Mouse (Mus musculus) midbrain, embryonic 15.5 days (tissue): ENCODE data around the gene Naaladl2. TPM values are rescaled to one million over a fixed set of nuclear protein-coding genes. Genes with fewer than 3 reads are reported as not detected.

Experiments
- ATAC-seq: fragments of 200-750 bp; cut with Nextera tagmentation; replicated peaks from 2 replicates; pipeline ENCODE4 v1.8.0; 2017; ENCODE audit warnings: moderate TSS enrichment
- H3K27ac ChIP-seq: fragments of 300-500 bp; sonication (generic); 2 replicates; pipeline ENCODE4 v1.5.1; 2015; ENCODE audit warnings: mild to moderate bottlenecking, inconsistent platforms
- H3K27me3 ChIP-seq: fragments of 300-500 bp; sonication (generic); replicated peaks from 2 replicates; pipeline ENCODE4 v1.6.1; 2015; ENCODE audit warnings: inconsistent platforms
- H3K36me3 ChIP-seq: fragments of 300-500 bp; sonication (generic); replicated peaks from 2 replicates; pipeline ENCODE4 v1.6.1; 2015; ENCODE audit warnings: inconsistent platforms
- H3K4me1 ChIP-seq: fragments of 300-500 bp; sonication (generic); 2 replicates; pipeline ENCODE4 v1.6.1; 2015; ENCODE audit warnings: inconsistent platforms
- H3K4me2 ChIP-seq: fragments of 300-500 bp; sonication (generic); 2 replicates; pipeline ENCODE4 v1.6.1; 2015; ENCODE audit warnings: inconsistent platforms, mild to moderate bottlenecking, moderate library complexity
- H3K4me3 ChIP-seq: fragments of 300-500 bp; sonication (generic); 2 replicates; pipeline ENCODE4 v1.5.1; 2015; ENCODE audit warnings: mild to moderate bottlenecking, inconsistent platforms
- H3K9ac ChIP-seq: fragments of 300-500 bp; sonication (generic); 2 replicates; pipeline ENCODE4 v1.6.1; 2015; ENCODE audit warnings: mild to moderate bottlenecking, inconsistent platforms
- H3K9me3 ChIP-seq: fragments of 300-500 bp; sonication (generic); 2 replicates; pipeline ENCODE4 v1.6.1; 2016; ENCODE audit warnings: inconsistent platforms
- WGBS: fragments of 180-500 bp; shearing (Covaris S2); methylation state at CpG from one replicate; pipeline ENCODE4 v1.1.7; 2015; ENCODE audit warnings: mixed read lengths; 5-methylcytosine and 5-hydroxymethylcytosine counted together
- polyA plus RNA-seq: library from polyadenylated mRNA; unstranded; fragments of >200 nt; fragmentation: Nextera tagmentation; extraction: Ambion mirVana; gene quantifications from 2 replicates; pipeline ENCODE4 v1.2.1, GENCODE M21; 2015

Gene Naaladl2
- polyA plus RNA-seq, 1 experiment from 2014 or later = 0.97 TPM

- H3K36me3 ChIP-seq = no peaks in the 10 kb centered on the region
- no peak for ATAC-seq
- H3K4me3 ChIP-seq = no peak overlapping the region
- no peaks in the 10 kb centered on the region for H3K27me3 ChIP-seq
- no peak overlapping the region for H3K4me2 ChIP-seq
- H3K9me3 ChIP-seq = no peaks in the 10 kb centered on the region
- no peak overlapping the region for H3K27ac ChIP-seq
- H3K4me1 ChIP-seq = no peaks in the 10 kb centered on the region
- 19% methylated on average over 6 of the region's 6 CpGs for WGBS
- H3K9ac ChIP-seq = no peak overlapping the region
These were observed 222.7 kb downstream of the Naaladl2 start for GRCm38 (mm10) chr3:24921401-24921800.

DNA sequence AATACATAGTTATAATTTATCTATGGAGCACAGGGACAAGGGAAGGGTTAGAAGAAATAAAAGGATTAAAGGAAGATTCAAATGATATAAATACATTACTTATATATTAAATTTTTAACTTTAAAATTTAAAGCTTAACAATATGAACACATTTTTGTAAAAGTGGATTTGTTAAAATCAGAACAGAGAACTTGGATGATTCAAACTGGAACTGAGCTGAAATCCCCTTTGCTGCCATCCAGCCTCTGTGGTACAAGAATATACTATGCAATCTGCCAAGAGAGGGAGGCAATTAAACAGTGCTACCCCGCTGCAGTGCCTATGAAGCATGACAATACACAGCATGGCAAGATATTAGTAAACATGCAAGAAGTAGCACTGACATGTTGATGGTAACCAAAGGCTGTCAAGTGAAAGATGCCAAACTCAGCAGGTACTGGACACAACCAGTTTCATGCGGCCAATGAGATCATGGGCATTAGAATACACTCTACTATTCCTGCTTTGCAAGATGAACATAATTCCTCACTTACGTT lies 238.6 kb downstream of the Naaladl2 start:
- Histone ChIP-seq H3K36me3 (no peaks in the 10 kb centered on the region), H3K4me1 (no peaks in the 10 kb centered on the region), H3K27me3 (no peaks in the 10 kb centered on the region), H3K4me2 (no peak overlapping the region), H3K9ac (no peak overlapping the region), H3K9me3 (no peaks in the 10 kb centered on the region), H3K4me3 (no peak overlapping the region), H3K27ac (no peak overlapping the region)
- 91% methylated on average over 3 of the region's 3 CpGs for WGBS
- no peak for ATAC-seq

DNA sequence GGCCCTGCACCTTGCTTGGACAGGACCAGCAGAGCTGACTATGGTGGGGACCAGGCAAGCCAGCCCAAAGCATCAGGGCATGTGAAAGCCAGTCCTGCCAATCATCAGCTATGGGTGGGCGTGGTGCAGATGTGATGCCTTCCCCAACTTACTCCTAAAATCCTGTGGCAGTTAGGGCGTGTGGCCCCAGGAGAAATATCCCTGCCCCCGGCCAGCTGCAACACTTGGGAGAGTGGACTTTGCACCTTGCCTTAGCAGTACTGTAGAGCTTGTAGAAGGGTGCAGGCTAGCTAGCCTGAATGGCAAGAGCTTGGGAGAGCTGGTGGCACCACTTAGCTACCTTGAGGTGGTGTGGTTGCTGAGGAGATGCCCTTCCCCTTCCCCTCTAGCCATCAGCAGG lies 255.3 kb downstream of the Naaladl2 start:
- no peak overlapping the region for H3K27ac ChIP-seq
- no peak for ATAC-seq
- no peak overlapping the region for H3K4me3 ChIP-seq
- no peaks in the 10 kb centered on the region for H3K36me3 ChIP-seq
- H3K4me1 ChIP-seq = no peaks in the 10 kb centered on the region
- H3K4me2 ChIP-seq = no peak overlapping the region
- no peak overlapping the region for H3K9ac ChIP-seq
- no peaks in the 10 kb centered on the region for H3K27me3 ChIP-seq
- WGBS = 85% methylated on average over 3 of the region's 3 CpGs
- no peaks in the 10 kb centered on the region for H3K9me3 ChIP-seq

DNA sequence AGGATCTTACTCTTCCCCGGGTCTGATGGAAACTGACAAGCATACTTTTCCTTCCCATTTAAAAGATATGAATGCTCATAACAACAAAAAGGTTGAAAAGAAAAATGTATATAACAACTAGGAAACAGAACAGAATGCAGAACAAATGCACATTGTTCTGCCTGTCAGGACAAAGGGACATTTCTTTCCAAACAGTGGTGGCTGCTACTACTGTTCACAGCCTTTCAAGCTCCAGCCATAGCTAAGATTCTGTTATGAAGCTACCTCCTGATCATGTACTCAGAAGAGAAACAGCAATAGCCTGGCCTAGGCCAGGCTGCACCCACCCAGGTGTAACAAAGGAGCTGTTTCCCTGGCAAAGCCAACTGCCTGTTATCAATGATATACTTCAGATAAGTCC lies 271.8 kb downstream of the Naaladl2 start:
- no peak overlapping the region for H3K4me2 ChIP-seq
- H3K36me3 ChIP-seq = no peaks in the 10 kb centered on the region
- no peak overlapping the region for H3K4me3 ChIP-seq
- no peaks in the 10 kb centered on the region for H3K4me1 ChIP-seq
- no peaks in the 10 kb centered on the region for H3K9me3 ChIP-seq
- no peak overlapping the region for H3K9ac ChIP-seq
- ATAC-seq = no peak
- H3K27me3 ChIP-seq = no peaks in the 10 kb centered on the region
- whole genome bisulfite sequencing = 82% methylated on average over 1 of the region's 1 CpGs
- H3K27ac ChIP-seq = no peak overlapping the region

- Histone ChIP-seq H3K36me3 (no peaks in the 10 kb centered on the region), H3K4me1 (no peaks in the 10 kb centered on the region), H3K4me2 (no peak overlapping the region), H3K4me3 (no peak overlapping the region), H3K9ac (no peak overlapping the region), H3K27me3 (no peaks in the 10 kb centered on the region), H3K27ac (no peak overlapping the region), H3K9me3 (no peaks in the 10 kb centered on the region)
- no peak for ATAC-seq
- WGBS = 88% methylated on average over 2 of the region's 2 CpGs
These were observed 291.1 kb downstream of the Naaladl2 start for GRCm38 (mm10) chr3:24852936-24853335.

- Histone ChIP-seq H3K4me2 (no peak overlapping the region), H3K27me3 (no peaks in the 10 kb centered on the region), H3K27ac (no peak overlapping the region), H3K4me3 (no peak overlapping the region), H3K9ac (no peak overlapping the region), H3K36me3 (no peaks in the 10 kb centered on the region), H3K9me3 (no peaks in the 10 kb centered on the region), H3K4me1 (no peaks in the 10 kb centered on the region)
- ATAC-seq = no peak
- WGBS = 77% methylated on average over 2 of the region's 2 CpGs
These were observed 347.3 kb downstream of the Naaladl2 start for GRCm38 (mm10) chr3:24796739-24797138.

- H3K4me1 ChIP-seq = no peaks in the 10 kb centered on the region
- H3K9ac ChIP-seq = no peak overlapping the region
- no peak overlapping the region for H3K4me2 ChIP-seq
- H3K27ac ChIP-seq = no peak overlapping the region
- H3K27me3 ChIP-seq = no peaks in the 10 kb centered on the region
- WGBS = 88% methylated on average over 1 of the region's 1 CpGs
- no peak for ATAC-seq
- H3K4me3 ChIP-seq = no peak overlapping the region
- H3K36me3 ChIP-seq = no peaks in the 10 kb centered on the region
- H3K9me3 ChIP-seq = no peaks in the 10 kb centered on the region
These were observed 356.5 kb downstream of the Naaladl2 start for GRCm38 (mm10) chr3:24787451-24788148.

- H3K36me3 ChIP-seq = no peaks in the 10 kb centered on the region
- no peak overlapping the region for H3K4me2 ChIP-seq
- 91% methylated on average over 3 of the region's 3 CpGs for WGBS
- no peak for ATAC-seq
- no peaks in the 10 kb centered on the region for H3K4me1 ChIP-seq
- no peaks in the 10 kb centered on the region for H3K27me3 ChIP-seq
- H3K9me3 ChIP-seq = no peaks in the 10 kb centered on the region
- no peak overlapping the region for H3K27ac ChIP-seq
- H3K9ac ChIP-seq = no peak overlapping the region
- no peak overlapping the region for H3K4me3 ChIP-seq
These were observed 360.0 kb downstream of the Naaladl2 start for GRCm38 (mm10) chr3:24784108-24784507.

DNA sequence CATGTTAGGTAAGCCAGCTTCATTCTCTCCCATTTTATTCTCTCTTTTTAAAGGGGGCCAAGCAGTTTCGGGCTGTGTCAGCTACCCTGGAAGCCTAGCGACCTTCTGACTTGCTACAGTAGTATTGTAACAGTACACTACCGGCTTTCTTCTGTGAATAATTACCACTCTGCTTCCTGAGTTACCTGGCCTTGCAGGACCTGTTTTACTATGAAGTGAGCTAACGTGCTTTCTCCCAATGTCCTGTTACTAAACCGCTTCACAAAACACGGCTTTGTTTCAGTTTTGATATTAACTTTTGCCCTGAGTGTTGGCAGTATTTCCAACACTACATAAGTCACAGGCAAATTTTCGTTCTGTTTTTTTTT lies 360.6 kb downstream of the Naaladl2 start:
- Histone ChIP-seq H3K4me3 (no peak overlapping the region), H3K27me3 (no peaks in the 10 kb centered on the region), H3K36me3 (no peaks in the 10 kb centered on the region), H3K27ac (no peak overlapping the region), H3K9ac (no peak overlapping the region), H3K4me1 (no peaks in the 10 kb centered on the region), H3K4me2 (no peak overlapping the region), H3K9me3 (no peaks in the 10 kb centered on the region)
- ATAC-seq = no peak
- 84% methylated on average over 7 of the region's 7 CpGs for WGBS

- H3K4me3 ChIP-seq = no peak overlapping the region
- H3K9ac ChIP-seq = no peak overlapping the region
- 75% methylated on average over 10 of the region's 10 CpGs for WGBS
- ATAC-seq = no peak
- H3K27me3 ChIP-seq = no peaks in the 10 kb centered on the region
- H3K27ac ChIP-seq = no peak overlapping the region
- no peaks in the 10 kb centered on the region for H3K4me1 ChIP-seq
- H3K9me3 ChIP-seq = no peaks in the 10 kb centered on the region
- H3K4me2 ChIP-seq = no peak overlapping the region
- H3K36me3 ChIP-seq = no peaks in the 10 kb centered on the region
These were observed 361.1 kb downstream of the Naaladl2 start for GRCm38 (mm10) chr3:24782784-24783461.

DNA sequence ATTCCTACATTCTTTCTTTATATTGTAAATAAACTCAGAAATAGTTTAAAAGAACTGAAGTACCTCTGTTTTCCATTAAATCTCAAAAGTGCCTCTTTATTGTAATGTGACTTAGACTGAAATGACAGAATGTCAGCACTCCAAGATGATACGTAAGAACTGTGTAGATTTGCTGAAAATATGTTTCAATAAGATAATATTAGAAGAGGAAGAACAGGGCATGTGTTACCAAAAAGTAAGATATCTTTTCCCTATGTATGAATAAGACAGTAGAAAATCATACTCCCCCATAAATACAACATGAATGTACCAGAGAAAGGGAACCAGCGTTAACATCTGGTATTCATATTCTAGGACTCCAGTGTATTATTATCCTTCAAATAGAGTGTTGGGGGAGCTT lies 362.4 kb downstream of the Naaladl2 start:
- WGBS = 97% methylated on average over 2 of the region's 2 CpGs
- H3K4me3 ChIP-seq = no peak overlapping the region
- no peak overlapping the region for H3K4me2 ChIP-seq
- no peak for ATAC-seq
- H3K27ac ChIP-seq = no peak overlapping the region
- no peak overlapping the region for H3K9ac ChIP-seq
- H3K27me3 ChIP-seq = no peaks in the 10 kb centered on the region
- no peaks in the 10 kb centered on the region for H3K9me3 ChIP-seq
- no peaks in the 10 kb centered on the region for H3K36me3 ChIP-seq
- H3K4me1 ChIP-seq = no peaks in the 10 kb centered on the region

- Histone ChIP-seq H3K27me3 (no peaks in the 10 kb centered on the region), H3K27ac (no peak overlapping the region), H3K9me3 (no peaks in the 10 kb centered on the region), H3K9ac (no peak overlapping the region), H3K4me3 (no peak overlapping the region), H3K4me2 (no peak overlapping the region), H3K36me3 (no peaks in the 10 kb centered on the region), H3K4me1 (no peaks in the 10 kb centered on the region)
- no peak for ATAC-seq
These were observed 365.6 kb downstream of the Naaladl2 start for GRCm38 (mm10) chr3:24778416-24778815.

DNA sequence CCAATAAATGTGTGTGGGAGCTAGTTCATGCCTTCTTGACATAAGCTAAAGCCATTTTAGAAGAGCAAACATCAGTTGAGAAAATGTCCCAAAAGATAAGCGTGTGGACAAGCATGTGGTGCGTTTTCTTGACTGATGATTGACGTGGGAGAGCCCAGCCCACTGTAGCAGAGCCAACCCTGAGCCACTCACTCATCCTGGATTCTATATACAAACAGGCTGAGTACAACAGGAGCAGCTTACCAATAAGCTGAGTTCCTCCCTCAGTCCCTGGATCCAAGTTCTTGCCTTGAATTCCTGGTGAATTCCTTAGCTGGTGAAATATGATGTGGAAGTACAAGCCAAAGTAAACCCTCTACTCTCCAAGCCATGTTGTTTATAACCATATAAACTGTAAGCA lies 395.0 kb downstream of the Naaladl2 start:
- Histone ChIP-seq H3K27me3 (no peaks in the 10 kb centered on the region), H3K27ac (no peak overlapping the region), H3K4me3 (no peak overlapping the region), H3K4me1 (no peaks in the 10 kb centered on the region), H3K9me3 (no peaks in the 10 kb centered on the region), H3K36me3 (no peaks in the 10 kb centered on the region), H3K4me2 (no peak overlapping the region), H3K9ac (no peak overlapping the region)
- ATAC-seq = no peak
- 90% methylated on average over 3 of the region's 3 CpGs for WGBS
